Mouse (Mus musculus): ENCODE measurements around the gene Gprasp2. TPM values are rescaled to one million over a fixed set of nuclear protein-coding genes. Genes with fewer than 3 reads are reported as not detected.

Gprasp2 gene
- total RNA-seq, 2 experiments from 2014 or later, result 151 to 154 TPM

Other genes with a start within 250 kb of the Gprasp2 start
- gene Nxf7, start 240.3 kb upstream of the Gprasp2 start, total RNA-seq (2021), result not detected
- not detected for gene Prame, start 211.3 kb upstream of the Gprasp2 start, total RNA-seq (2021)
- not detected for gene Tcp11x2, start 145.2 kb upstream of the Gprasp2 start, total RNA-seq (2021)
- gene Tmsb15a, start 113.8 kb upstream of the Gprasp2 start, total RNA-seq (2021), result not detected
- gene Armcx5, start 96.3 kb upstream of the Gprasp2 start, total RNA-seq (2021), result 10 to 100 TPM; 27.0 to 31.8 TPM
- gene Gprasp1, start 96.3 kb upstream of the Gprasp2 start, total RNA-seq (2021), result 100 to 1,000 TPM; 273 to 296 TPM
- 10 to 100 TPM; 63.2 to 69.1 TPM for gene Bhlhb9, start 41.4 kb upstream of the Gprasp2 start, total RNA-seq (2021)
- gene Arxes2, start 154.8 kb downstream of the Gprasp2 start, total RNA-seq (2021), result 10 to 100 TPM; 87.7 to 97.8 TPM
- gene Arxes1, start 194.3 kb downstream of the Gprasp2 start, total RNA-seq (2021), result 10 to 100 TPM; 65.0 to 75.1 TPM
- gene Bex2, start 229.2 kb downstream of the Gprasp2 start, total RNA-seq (2021), result 100 to 1,000 TPM; 343 to 376 TPM
- not detected for gene Nxf3, start 246.2 kb downstream of the Gprasp2 start, total RNA-seq (2021)